Mouse (Mus musculus): Measurements from ENCODE around the gene Vmn1r209.
"Not testable (repeated sequence)": the region's sequence is repeated elsewhere in the genome, so short reads cannot be mapped to it uniquely, and the experiment has no call there.

GRCm38 (mm10) chr13:22771592-22771991, 37.9 kb downstream of the Vmn1r209 start:
- TF ChIP-seq POLR2A (IDR thresholded peaks at IDR 0.05; ENCODE audit: borderline replicate concordance, control insufficient read depth, low read depth, low read length); CTCF (IDR thresholded peaks at IDR 0.05; ENCODE audit: control insufficient read depth, insufficient read depth, low read length): not testable (repeated sequence)
